Mouse (Mus musculus) embryonic facial prominence, embryonic 11.5 days (tissue): ENCODE measurements around the gene Cfap73. TPM values are rescaled to one million over a fixed set of nuclear protein-coding genes. Genes with fewer than 3 reads are reported as not detected.
A peak's percentile ranks its signal among the peaks of the same experiment; 100 is the strongest.

Source experiments
- ATAC-seq: fragments of 200-750 bp; cut with Nextera tagmentation; replicated peaks from 2 replicates; pipeline ENCODE4 v1.8.0; 2017; ENCODE audit warnings: low read depth; ENCODE audit not compliant: insufficient number of reproducible peaks, low FRiP score, low TSS enrichment
- DNase-seq: peaks from one replicate; pipeline ENCODE4 v3.0.0-alpha.2; 2015; ENCODE audit warnings: low spot score
- H3K27ac ChIP-seq: fragments of 300-500 bp; sonication (generic); replicated peaks from 2 replicates; pipeline ENCODE4 v1.5.1; 2014; ENCODE audit warnings: mild to moderate bottlenecking, low read depth, low read length, control low read depth
- H3K27me3 ChIP-seq: fragments of 300-500 bp; sonication (generic); 2 replicates; pipeline ENCODE4 v1.6.1; 2014; ENCODE audit warnings: mild to moderate bottlenecking, low read length, moderate library complexity, mixed read lengths; ENCODE audit not compliant: control insufficient read depth, insufficient read depth
- H3K36me3 ChIP-seq: fragments of 300-500 bp; sonication (generic); replicated peaks from 2 replicates; pipeline ENCODE4 v1.6.1; 2014; ENCODE audit warnings: low read depth, mild to moderate bottlenecking, low read length, moderate library complexity, mixed read lengths; ENCODE audit not compliant: control insufficient read depth, insufficient read depth
- H3K4me1 ChIP-seq: fragments of 300-500 bp; sonication (generic); 2 replicates; pipeline ENCODE4 v1.6.1; 2014; ENCODE audit warnings: low read length, mixed read lengths; ENCODE audit not compliant: control insufficient read depth, insufficient read depth
- H3K4me2 ChIP-seq: fragments of 300-500 bp; sonication (generic); 2 replicates; pipeline ENCODE4 v1.6.1; 2014; ENCODE audit warnings: low read depth, mild to moderate bottlenecking, control low read depth, low read length, moderate library complexity
- H3K4me3 ChIP-seq: fragments of 300-500 bp; sonication (generic); 2 replicates; pipeline ENCODE4 v1.5.1; 2014; ENCODE audit warnings: low read depth, low read length, control low read depth
- H3K9ac ChIP-seq: fragments of 300-500 bp; sonication (generic); replicated peaks from 2 replicates; pipeline ENCODE4 v1.6.1; 2014; ENCODE audit warnings: mild to moderate bottlenecking, control low read depth, low read length
- H3K9me3 ChIP-seq: fragments of 300-500 bp; sonication (generic); replicated peaks from 2 replicates; pipeline ENCODE4 v1.6.1; 2016; ENCODE audit warnings: mild to moderate bottlenecking, low read length, inconsistent platforms, mixed read lengths; ENCODE audit not compliant: control insufficient read depth
- WGBS: fragments of 180-500 bp; shearing (Covaris S2); extraction: QIAGEN DNeasy Blood & Tissue Kit; methylation state at CpG from one replicate; pipeline ENCODE4 v1.1.7; 2014; 5-methylcytosine and 5-hydroxymethylcytosine counted together
- polyA plus RNA-seq: library from polyadenylated mRNA; unstranded; fragments of >200 nt; fragmentation: Nextera tagmentation; extraction: Ambion mirVana; gene quantifications from 2 replicates; pipeline ENCODE4 v1.2.1, GENCODE M21; 2014

The Cfap73 gene
- polyA plus RNA-seq, 1 experiment from 2014 or later = not detected

DNA sequence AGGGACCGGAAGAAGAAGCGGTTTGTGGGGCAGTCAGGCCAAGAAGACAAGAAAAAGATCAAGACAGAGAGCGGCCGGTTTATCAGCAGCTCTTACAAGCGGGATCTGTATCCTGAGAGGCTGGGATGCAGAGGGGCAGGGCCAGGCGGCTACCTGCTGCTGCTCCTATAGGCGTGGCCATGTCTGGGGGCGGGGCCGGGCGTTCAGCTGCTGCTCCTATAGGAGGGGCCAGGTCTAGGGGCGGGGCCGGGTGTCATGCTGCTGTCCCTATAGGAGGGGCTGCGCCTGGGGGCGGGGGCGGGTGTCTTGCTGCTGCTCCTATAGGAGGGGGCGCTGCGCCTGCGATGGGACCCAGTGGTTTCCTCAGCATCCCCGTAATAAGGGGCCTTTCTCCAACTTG lies 7.6 kb downstream of the Cfap73 start:
- WGBS = 28% methylated on average over 18 of the region's 19 CpGs
- DNase-seq (peak; percentile 61), ATAC-seq (no peak)

DNA sequence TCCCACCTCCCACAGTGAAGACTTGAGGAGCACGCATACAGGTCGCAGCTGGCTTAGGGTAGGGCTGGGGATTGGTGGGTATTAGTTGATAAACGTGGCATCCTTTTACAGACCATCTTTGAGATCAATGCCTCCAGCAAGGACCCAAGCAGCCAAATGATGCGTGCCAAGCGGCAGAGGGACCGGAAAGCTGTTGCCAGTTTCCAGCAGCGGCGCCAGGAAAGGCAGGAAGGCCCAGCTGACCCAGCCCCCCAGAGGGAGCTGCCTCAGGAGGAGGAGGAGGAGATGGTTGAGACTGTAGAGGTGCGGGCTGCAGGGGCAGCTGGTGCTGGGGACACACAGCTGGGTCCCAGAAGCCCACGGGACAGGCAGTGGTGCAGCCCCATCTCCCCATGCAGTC lies 9.6 kb downstream of the Cfap73 start:
- Histone ChIP-seq H3K9ac (no peak overlapping the region), H3K4me1 (no peaks in the 10 kb centered on the region), H3K9me3 (no peaks in the 10 kb centered on the region), H3K36me3 (peaks cover 11% of the 10 kb centered on the region), H3K4me2 (no peak overlapping the region), H3K27ac (no peak overlapping the region), H3K27me3 (no peaks in the 10 kb centered on the region), H3K4me3 (no peak overlapping the region)
- WGBS = 95% methylated on average over 10 of the region's 10 CpGs
- ATAC-seq (no peak), DNase-seq (no peak)

More for the DNA sequence above, 7.6 kb downstream of the Cfap73 start:
- Histone ChIP-seq H3K27ac (no peak overlapping the region), H3K36me3 (peaks cover 8% of the 10 kb centered on the region), H3K9ac (no peak overlapping the region), H3K9me3 (no peaks in the 10 kb centered on the region), H3K4me2 (no peak overlapping the region), H3K27me3 (peaks cover 3% of the 10 kb centered on the region; the same call in 1 of the 2 replicates), H3K4me3 (no peak overlapping the region), H3K4me1 (no peaks in the 10 kb centered on the region)

DNA sequence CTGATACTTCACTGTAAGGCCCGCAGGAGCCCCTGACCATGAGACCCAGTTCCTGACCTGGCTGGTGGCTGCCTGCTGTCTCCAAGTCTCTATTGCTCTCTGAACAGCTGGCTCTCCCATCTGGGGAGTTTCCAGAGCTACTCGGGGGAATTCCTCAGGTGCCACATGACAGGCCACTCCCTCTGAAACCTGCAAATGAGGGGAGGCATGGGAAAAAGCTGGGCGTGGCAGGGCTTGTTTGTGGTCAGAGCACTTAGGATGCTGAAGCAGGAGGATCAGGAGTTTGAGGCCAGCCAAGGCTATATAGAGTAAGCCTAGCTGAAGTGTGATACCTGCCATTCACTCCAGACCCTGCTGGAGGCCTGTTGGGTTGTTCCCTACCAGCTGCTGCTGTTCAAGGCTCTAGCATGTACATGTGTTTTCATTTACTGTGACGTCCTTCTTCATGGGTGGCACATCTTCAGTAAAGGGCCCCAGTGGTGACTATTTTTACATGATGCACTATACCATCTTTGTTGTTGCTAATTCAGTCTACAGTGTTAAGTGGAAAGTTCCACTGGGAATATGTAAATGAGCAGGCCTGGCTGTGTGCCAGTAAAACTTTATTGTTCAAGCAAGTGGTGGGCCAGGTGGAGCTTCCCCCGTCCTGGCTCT lies 11.7 kb downstream of the Cfap73 start:
- 76% methylated on average over 5 of the region's 5 CpGs for WGBS
- ATAC-seq = no peak
- Histone ChIP-seq H3K27ac (no peak overlapping the region), H3K9ac (no peak overlapping the region), H3K36me3 (peaks cover 16% of the 10 kb centered on the region), H3K27me3 (no peaks in the 10 kb centered on the region), H3K4me3 (no peak overlapping the region), H3K4me1 (no peaks in the 10 kb centered on the region), H3K4me2 (no peak overlapping the region), H3K9me3 (no peaks in the 10 kb centered on the region)
- DNase-seq = no peak

GRCm38 (mm10) chr5:120621846-120622197 lies 12.2 kb downstream of the Cfap73 start:
- ATAC-seq = no peak
- H3K36me3 ChIP-seq = peaks cover 16% of the 10 kb centered on the region

DNA sequence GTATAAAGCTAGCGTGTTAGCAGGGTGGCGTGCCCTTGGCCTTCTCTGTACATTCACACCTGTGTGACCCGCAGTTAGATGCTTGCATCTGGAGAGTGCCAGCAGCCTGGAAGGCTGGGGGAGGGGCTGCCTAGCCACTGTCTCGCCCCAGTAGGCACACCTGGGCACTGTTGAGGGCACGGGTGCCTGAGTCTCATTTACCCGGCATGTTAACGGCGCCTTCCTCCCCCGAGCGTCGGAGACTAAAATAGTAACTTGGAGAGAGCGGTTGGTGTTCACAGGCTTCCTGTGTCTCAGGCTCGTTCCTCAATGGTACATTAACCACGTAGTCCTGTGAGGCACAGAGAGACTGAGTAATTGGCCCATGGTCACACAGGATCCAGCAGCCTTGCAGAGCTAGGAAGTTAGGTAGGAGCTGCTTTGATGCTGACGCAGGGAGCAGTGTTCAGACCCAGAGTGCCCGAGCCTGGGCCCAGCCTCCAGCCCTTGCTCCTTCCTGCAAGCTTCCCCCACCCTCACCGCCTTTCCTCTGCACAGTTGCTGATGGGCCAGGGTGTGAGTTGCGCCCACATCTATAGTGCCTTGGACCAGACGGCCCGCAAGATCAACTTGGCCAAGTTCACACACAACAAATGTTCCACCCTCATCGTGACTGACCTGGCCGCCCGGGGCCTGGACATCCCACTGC lies 12.8 kb downstream of the Cfap73 start:
- DNase-seq = no peak
- H3K4me3 ChIP-seq = no peak overlapping the region
- H3K36me3 ChIP-seq = peaks cover 16% of the 10 kb centered on the region
- H3K27me3 ChIP-seq = no peaks in the 10 kb centered on the region
- ATAC-seq = no peak
- no peak overlapping the region for H3K27ac ChIP-seq
- WGBS = 95% methylated on average over 23 of the region's 23 CpGs
- no peak overlapping the region for H3K9ac ChIP-seq
- no peaks in the 10 kb centered on the region for H3K9me3 ChIP-seq
- no peaks in the 10 kb centered on the region for H3K4me1 ChIP-seq
- no peak overlapping the region for H3K4me2 ChIP-seq

More at GRCm38 (mm10) chr5:120621846-120622197, 12.2 kb downstream of the Cfap73 start:
- Histone ChIP-seq H3K27me3 (no peaks in the 10 kb centered on the region), H3K4me1 (no peaks in the 10 kb centered on the region), H3K9me3 (no peaks in the 10 kb centered on the region), H3K9ac (no peak overlapping the region), H3K27ac (no peak overlapping the region), H3K4me3 (no peak overlapping the region), H3K4me2 (no peak overlapping the region)
- no peak for DNase-seq
- 90% methylated on average over 10 of the region's 10 CpGs for WGBS

GRCm38 (mm10) chr5:120620375-120621077 lies 13.5 kb downstream of the Cfap73 start:
- Histone ChIP-seq H3K27ac (no peak overlapping the region), H3K4me2 (no peak overlapping the region), H3K36me3 (peaks cover 16% of the 10 kb centered on the region), H3K4me3 (no peak overlapping the region), H3K9ac (no peak overlapping the region), H3K4me1 (no peaks in the 10 kb centered on the region), H3K27me3 (no peaks in the 10 kb centered on the region), H3K9me3 (no peaks in the 10 kb centered on the region)
- ATAC-seq (no peak), DNase-seq (peak; percentile 83)
- 67% methylated on average over 18 of the region's 18 CpGs for WGBS

GRCm38 (mm10) chr5:120619201-120619600 lies 14.8 kb downstream of the Cfap73 start:
- Histone ChIP-seq H3K27ac (no peak overlapping the region), H3K36me3 (peaks cover 15% of the 10 kb centered on the region), H3K9me3 (no peaks in the 10 kb centered on the region), H3K27me3 (no peaks in the 10 kb centered on the region), H3K9ac (no peak overlapping the region), H3K4me3 (no peak overlapping the region), H3K4me1 (no peaks in the 10 kb centered on the region), H3K4me2 (no peak overlapping the region)
- DNase-seq = peak; percentile 75
- ATAC-seq = no peak
- 26% methylated on average over 5 of the region's 5 CpGs for WGBS

DNA sequence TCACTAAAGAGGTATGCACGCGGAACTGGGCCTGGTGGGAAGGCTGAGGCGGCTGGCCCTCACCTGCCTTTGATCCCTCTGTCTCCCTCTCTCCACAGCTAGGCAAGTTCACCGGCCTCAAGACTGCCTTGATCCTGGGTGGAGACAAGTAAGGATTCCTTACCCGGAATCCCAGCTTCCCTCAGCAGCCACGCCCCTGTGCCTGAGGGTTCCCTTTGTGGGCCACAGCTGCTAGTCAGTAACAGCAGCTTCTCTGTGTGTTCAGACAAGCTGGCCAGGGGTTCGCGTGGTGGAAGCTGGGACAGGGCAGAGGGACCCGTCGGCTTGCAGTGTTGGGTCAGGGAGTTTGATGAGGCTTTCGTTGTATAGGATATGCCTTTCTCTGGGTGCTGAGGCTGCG lies 15.3 kb downstream of the Cfap73 start:
- Histone ChIP-seq H3K4me3 (no peak overlapping the region), H3K9ac (no peak overlapping the region), H3K9me3 (no peaks in the 10 kb centered on the region), H3K27me3 (no peaks in the 10 kb centered on the region), H3K36me3 (peaks cover 12% of the 10 kb centered on the region), H3K4me2 (no peak overlapping the region), H3K27ac (no peak overlapping the region), H3K4me1 (no peaks in the 10 kb centered on the region)
- ATAC-seq (no peak), DNase-seq (no peak)
- WGBS = 81% methylated on average over 12 of the region's 12 CpGs
